Mouse (Mus musculus): ENCODE data around the gene Gm10643.

DNA sequence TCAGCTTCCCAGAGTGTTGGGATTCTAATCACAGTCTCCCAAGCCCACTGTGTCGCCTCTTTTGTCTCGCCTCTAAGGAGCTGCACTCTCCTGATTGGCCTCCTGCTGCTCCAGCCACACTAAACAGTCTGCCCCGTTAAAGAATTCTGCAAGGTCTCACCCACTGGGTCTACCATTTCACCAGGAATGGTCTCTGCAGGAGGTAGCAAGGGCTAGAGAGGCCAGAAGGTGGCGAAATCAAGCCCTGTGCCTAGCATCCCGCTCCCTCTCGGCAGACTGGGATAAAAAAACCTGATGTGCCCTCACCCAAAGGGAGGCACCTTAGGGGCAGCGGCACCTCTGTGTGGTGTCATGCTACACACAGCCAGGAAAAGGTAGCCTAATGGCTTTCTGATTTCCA lies 20.8 kb downstream of the Gm10643 start:
- TF ChIP-seq CTCF (IDR thresholded peaks at IDR 0.05; ENCODE audit: borderline replicate concordance, extremely low read depth, insufficient read depth, insufficient read length): no peak
- TF ChIP-seq POLR2A (IDR thresholded peaks at IDR 0.05; ENCODE audit: borderline replicate concordance, extremely low read depth, insufficient read depth, insufficient read length, poor library complexity, severe bottlenecking): no peak
